Mouse (Mus musculus) brain, adult 2 months (tissue): ENCODE data around the gene Oscar.

ENCODE experiments used
- DNase-seq: peaks from one replicate; pipeline ENCODE4 v3.0.0; 2011; ENCODE audit warnings: low read depth, low spot score

Gene Oscar

GRCm38 (mm10) chr7:3567336-3567735, 48.6 kb downstream of the Oscar start:
- no peak for DNase-seq
